Mouse (Mus musculus) ES-Bruce4 (cell line): ENCODE results near the gene Shroom2.

Experiments used
- CTCF ChIP-seq: IDR thresholded peaks from one replicate; pipeline ENCODE4 v1.8.1; 2011; ENCODE audit warnings: low read depth, low read length
- EP300 ChIP-seq: IDR thresholded peaks from 2 replicates; pipeline ENCODE4 v1.6.1; 2011; ENCODE audit warnings: low read depth, low read length; ENCODE audit not compliant: insufficient read depth
- POLR2A ChIP-seq: IDR thresholded peaks from one replicate; pipeline ENCODE4 v1.8.1; 2011; ENCODE audit warnings: low read length; ENCODE audit not compliant: insufficient read depth

GRCm38 (mm10) chrX:152745925-152746324 is 23.3 kb downstream of the Shroom2 start:
- TF ChIP-seq EP300: no peak
- TF ChIP-seq POLR2A: no peak
- no peak for TF ChIP-seq CTCF
